Mouse (Mus musculus): ENCODE data around the gene A530084C06Rik. TPM values are rescaled to one million over a fixed set of nuclear protein-coding genes. Genes with fewer than 3 reads are reported as not detected.

Gene A530084C06Rik
- total RNA-seq (2023): not detected

GRCm38 (mm10) chr13:31558521-31559418 lies at the start of gene A530084C06Rik:
Gene A530084C06Rik, minus strand, starts transcription at chr13:31559333.

DNA sequence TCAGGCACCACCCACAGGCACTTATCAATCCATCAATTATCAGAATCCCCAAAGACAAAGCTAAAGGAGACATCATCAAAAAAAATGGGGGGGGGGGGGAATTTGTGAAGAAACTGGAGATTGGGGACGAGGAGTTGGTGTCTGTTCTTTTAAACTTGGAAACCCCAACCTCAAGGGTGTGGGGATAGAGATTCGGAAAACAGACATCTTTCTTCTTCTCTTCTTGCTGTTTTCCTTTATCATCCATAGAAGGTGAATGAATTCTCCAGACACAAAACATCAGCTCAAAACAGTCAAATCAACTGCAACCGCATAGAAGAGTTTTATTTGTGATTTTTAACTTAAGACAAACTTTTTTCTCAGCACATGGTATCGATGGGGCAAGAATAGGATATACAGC lies 3.3 kb downstream of the A530084C06Rik start, which contains the start of gene Foxq1:
TSS of gene Foxq1 (plus strand) at position 301 of the 400 bp plus-strand sequence.

Other genes starting within 250 kb of the A530084C06Rik start
- 0.23 TPM for gene Foxq1, start 3.2 kb downstream of the A530084C06Rik start, total RNA-seq (2023)
- gene Foxf2, start 66.5 kb upstream of the A530084C06Rik start, total RNA-seq (2023): not detected
- gene Foxc1, start 247.3 kb upstream of the A530084C06Rik start, total RNA-seq (2023): not detected

Measured in CD4-positive naive resting alpha-beta T cell, adult 76 days (primary cell).